Mouse (Mus musculus) kidney, adult 8-10 months (tissue): ENCODE results near the gene Retsat.

Source experiments
- DNase-seq, 2 experiments: peaks; one replicate each; pipeline ENCODE4 v3.0.0; 2022

The Retsat gene

GRCm38 (mm10) chr6:72597956-72598753 is at the start of gene Retsat, which contains the start of gene Elmod3:
TSS of gene Retsat (plus strand) at chr6:72598475.
TSS of gene Elmod3 (minus strand) at chr6:72598413.
- peak; percentile 96 to 98 for DNase-seq

- DNase-seq, result no peak
Measured at GRCm38 (mm10) chr6:72549041-72549580, 49.2 kb upstream of the Retsat start.

- no peak for DNase-seq
Measured at GRCm38 (mm10) chr6:72550025-72550424, 48.2 kb upstream of the Retsat start.

- DNase-seq, result no peak
Measured at GRCm38 (mm10) chr6:72550503-72551100, 47.7 kb upstream of the Retsat start.

GRCm38 (mm10) chr6:72552171-72553078 is 45.9 kb upstream of the Retsat start:
- DNase-seq, result peak; percentile 57 to 67

- DNase-seq, result no peak
Measured at GRCm38 (mm10) chr6:72553079-72553412, 45.2 kb upstream of the Retsat start.

GRCm38 (mm10) chr6:72560801-72561200 is 37.5 kb upstream of the Retsat start:
- DNase-seq, result no peak

- DNase-seq, result no peak
Measured at GRCm38 (mm10) chr6:72562486-72562885, 35.8 kb upstream of the Retsat start.

- peak in 1 of 2 experiments; percentile 62 for DNase-seq
Measured at GRCm38 (mm10) chr6:72562894-72563293, 35.4 kb upstream of the Retsat start.

GRCm38 (mm10) chr6:72565506-72565905 is 32.8 kb upstream of the Retsat start:
- DNase-seq, result no peak

- DNase-seq, result peak; percentile 81 to 92
Measured at GRCm38 (mm10) chr6:72566044-72566443, 32.2 kb upstream of the Retsat start.

- DNase-seq, result peak; percentile 69 to 82
Measured at GRCm38 (mm10) chr6:72567508-72567907, 30.8 kb upstream of the Retsat start.

- DNase-seq, result no peak
Measured at GRCm38 (mm10) chr6:72568736-72569135, 29.5 kb upstream of the Retsat start.

GRCm38 (mm10) chr6:72570644-72571397 is 27.5 kb upstream of the Retsat start:
- DNase-seq, result no peak

- DNase-seq, result no peak
Measured at GRCm38 (mm10) chr6:72571826-72572225, 26.4 kb upstream of the Retsat start.

GRCm38 (mm10) chr6:72576041-72576440 is 22.2 kb upstream of the Retsat start:
- no peak for DNase-seq

GRCm38 (mm10) chr6:72581625-72582382 is 16.5 kb upstream of the Retsat start:
- peak in 1 of 2 experiments; percentile 44 for DNase-seq

- no peak for DNase-seq
Measured at GRCm38 (mm10) chr6:72583211-72583839, 14.9 kb upstream of the Retsat start.

- peak; percentile 45 to 68 for DNase-seq
Measured at GRCm38 (mm10) chr6:72584154-72584553, 14.1 kb upstream of the Retsat start.

- no peak for DNase-seq
Measured at GRCm38 (mm10) chr6:72586701-72587100, 11.6 kb upstream of the Retsat start.

GRCm38 (mm10) chr6:72588307-72588706 is 10.0 kb upstream of the Retsat start:
- no peak for DNase-seq
